In the genomic region with DNA sequence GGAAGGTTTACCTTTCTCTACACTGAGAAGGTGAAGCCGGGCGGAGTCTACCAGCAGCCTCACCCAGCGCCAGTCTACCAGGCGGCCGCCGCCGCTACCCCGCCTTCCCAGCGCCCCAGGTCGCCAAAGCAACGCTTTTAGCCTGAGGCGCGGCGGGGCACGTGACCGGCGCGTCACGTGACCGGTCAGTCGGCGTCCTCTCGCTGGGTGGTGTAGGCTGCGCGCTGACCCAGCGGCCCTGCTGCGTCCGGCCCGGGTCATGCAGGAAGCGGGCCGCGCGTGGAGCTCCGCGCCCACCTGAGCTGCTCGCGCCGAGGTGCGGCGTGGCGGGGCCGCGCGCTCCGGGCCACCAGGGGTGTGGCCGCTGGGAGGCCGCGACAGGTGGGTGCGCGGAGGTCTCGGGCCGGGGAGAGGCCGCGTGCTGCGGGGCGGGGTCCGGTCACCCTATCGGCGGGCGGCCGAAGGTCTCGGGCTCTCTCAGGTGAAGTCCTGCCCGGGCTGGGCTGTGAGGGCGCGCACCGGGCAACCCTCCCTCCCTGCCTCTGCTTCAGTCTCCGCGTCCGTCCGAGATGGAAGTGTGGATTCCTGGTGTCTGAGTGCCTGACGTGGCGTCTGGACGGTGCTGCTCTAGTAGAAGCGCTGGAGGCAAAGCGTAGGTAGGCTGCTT, we compare ENCODE assay signal across 8 mouse cellular contexts. TPM values are rescaled to one million over a fixed set of nuclear protein-coding genes. Genes with fewer than 3 reads are reported as not detected.
DNase-seq lines count a peak whose midpoint lies in the region; ATAC-seq lines count a peak whose summit lies in the region.

A gene (plus strand): TSS at position 190 of the 667 bp plus-strand sequence.

- peak within 1 kb of the TSS; percentile 71 for H3K9ac ChIP-seq in intestine, embryonic 14.5 days (ENCODE audit: low read length)

- peak; percentile 93 to 96 for DNase-seq in adrenal gland, adult (ENCODE audit: inconsistent age in 2 of 2, low spot score in 1 of 2)
- DNase-seq in embryo, embryonic 10.5 days (ENCODE audit: low spot score) = peak; percentile 94
- peak; percentile 92 for DNase-seq in gastrocnemius, postnatal 14 days
- DNase-seq in intestine, embryonic 14.5 days (ENCODE audit: low spot score) = peak; percentile 92
- DNase-seq in left cerebral cortex, postnatal 14 days (ENCODE audit: low spot score in 2 of 2) = peak; percentile 85 to 86
- DNase-seq in mesoderm, embryonic 11.5 days (ENCODE audit: low read depth, low spot score) = peak; percentile 97
- peak; percentile 82 to 83 for DNase-seq in right cerebral cortex, postnatal 36 days (ENCODE audit: low spot score in 2 of 2)
- DNase-seq in yolk sac, embryonic 10.5 days (ENCODE audit: low spot score) = peak; percentile 92

- H3K4me1 ChIP-seq in intestine, embryonic 14.5 days (replicated peaks; ENCODE audit: control insufficient read depth, insufficient read depth, low read length) = no peaks in the 10 kb centered on the region

- ATAC-seq in intestine, embryonic 14.5 days (replicated peaks; ENCODE audit: low FRiP score, low TSS enrichment, low read depth) = peak; percentile 98

- peak within 1 kb of the TSS; percentile 91 for H3K4me3 ChIP-seq in intestine, embryonic 14.5 days (ENCODE audit: low read depth, low read length)

- peak within 1 kb of the TSS; percentile 56 for H3K4me2 ChIP-seq in intestine, embryonic 14.5 days (ENCODE audit: low read length)

- peak within 1 kb of the TSS; percentile 55; the same call in 1 of the 2 replicates for H3K27ac ChIP-seq in intestine, embryonic 14.5 days (ENCODE audit: low read depth)

- under 1% methylated on average over 75 of the region's 75 CpGs for WGBS in intestine, embryonic 14.5 days

- H3K36me3 ChIP-seq in intestine, embryonic 14.5 days (ENCODE audit: control insufficient read depth, insufficient read depth, low read length) = no peaks in the 10 kb centered on the region

- intact Hi-C loops in gastrocnemius, postnatal 14 days (cut with DNase I; ENCODE audit: low total_unique reads) = no loop called here
- intact Hi-C loops in left cerebral cortex, postnatal 14 days (cut with DNase I) = no loop called here

- H3K9me3 ChIP-seq in intestine, embryonic 14.5 days (ENCODE audit: control insufficient read depth, low read length) = no peaks in the 10 kb centered on the region

- no peaks in the 10 kb centered on the region for H3K27me3 ChIP-seq in intestine, embryonic 14.5 days (replicated peaks; ENCODE audit: control insufficient read depth, insufficient read depth, low read length)

RNA-seq across cellular contexts. Expression of the gene that starts here (rescaled TPM):
- 10 to 100 TPM; 20.8 to 28.3 TPM for total RNA-seq in gastrocnemius, postnatal 14 days (2021)
- 26.6 and 30.8 TPM in 2 replicates for polyA plus RNA-seq in intestine, embryonic 14.5 days (2014; fragmentation: Nextera tagmentation; extraction: Ambion mirVana)
- 10 to 100 TPM; 52.8 to 54.3 TPM for total RNA-seq in left cerebral cortex, postnatal 14 days (2021)

Comparison
In these comparisons a context has a peak if more than half of its experiments do, and no peak if none do; other contexts are left out.
1. Peak in every context shown above with its lines: DNase-seq, ATAC-seq, H3K4me3 ChIP-seq and H3K27ac ChIP-seq.